Mouse (Mus musculus): ENCODE results near the gene Mark3.

Mark3 gene

DNA sequence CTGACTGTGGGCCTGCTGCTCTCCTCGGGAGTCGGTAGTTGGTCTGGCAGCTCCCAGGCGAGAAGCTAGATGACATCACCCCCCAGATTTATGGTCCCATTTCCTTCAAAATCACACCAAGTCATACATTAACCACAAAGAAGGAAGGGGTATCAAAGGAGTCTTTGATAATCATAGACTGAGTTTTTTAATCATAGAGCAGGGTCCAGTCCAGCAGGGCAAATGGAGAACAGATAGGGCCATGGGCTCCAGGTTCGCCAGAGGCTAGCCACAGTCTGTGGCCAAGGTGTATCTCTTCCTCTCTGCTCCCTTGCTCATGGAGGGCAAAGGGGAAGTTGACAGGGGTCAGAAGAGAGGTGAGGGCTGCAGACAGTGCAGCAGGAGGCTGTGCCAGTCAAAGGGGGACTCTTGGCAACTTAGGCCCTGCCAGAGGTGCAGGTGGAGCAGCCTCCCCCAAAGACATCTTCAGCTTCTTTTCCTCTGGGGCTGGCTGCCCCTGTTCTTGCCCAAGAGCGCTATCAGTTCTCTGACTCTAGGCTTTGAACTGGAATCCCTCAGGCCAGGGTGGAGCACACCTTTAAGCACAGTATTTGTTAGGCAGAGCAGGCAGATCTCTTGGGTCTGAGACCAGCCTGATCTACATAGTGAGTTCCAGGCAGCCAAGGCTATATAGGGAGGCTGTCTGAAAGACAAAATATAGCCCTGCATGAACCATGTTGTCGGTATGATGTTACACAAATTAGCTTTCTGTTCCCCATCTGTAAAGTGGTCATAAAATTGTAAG lies 101.7 kb downstream of the Mark3 start:
- DNase-seq (ENCODE audit: low spot score): no peak

DNA sequence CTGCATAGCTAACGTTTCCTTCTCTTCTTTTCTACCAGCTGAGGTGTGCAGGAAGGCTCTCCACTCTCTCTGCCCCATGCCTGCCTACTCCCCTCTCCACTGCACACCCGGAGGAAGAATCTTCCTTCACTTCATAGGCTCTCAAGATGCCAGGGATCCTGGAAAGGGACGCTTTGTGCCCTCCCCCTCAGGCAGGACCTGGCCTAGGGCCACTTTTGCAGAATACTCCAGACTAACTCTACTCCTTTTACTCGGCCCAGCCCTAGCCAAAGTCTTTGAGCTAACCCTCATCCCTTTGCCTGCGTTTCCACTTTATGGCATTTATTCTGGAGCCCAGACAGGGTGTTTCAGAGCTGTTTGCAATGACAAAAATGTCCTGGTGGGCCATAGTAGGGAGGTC lies 103.1 kb downstream of the Mark3 start:
- DNase-seq (ENCODE audit: low spot score): no peak

DNA sequence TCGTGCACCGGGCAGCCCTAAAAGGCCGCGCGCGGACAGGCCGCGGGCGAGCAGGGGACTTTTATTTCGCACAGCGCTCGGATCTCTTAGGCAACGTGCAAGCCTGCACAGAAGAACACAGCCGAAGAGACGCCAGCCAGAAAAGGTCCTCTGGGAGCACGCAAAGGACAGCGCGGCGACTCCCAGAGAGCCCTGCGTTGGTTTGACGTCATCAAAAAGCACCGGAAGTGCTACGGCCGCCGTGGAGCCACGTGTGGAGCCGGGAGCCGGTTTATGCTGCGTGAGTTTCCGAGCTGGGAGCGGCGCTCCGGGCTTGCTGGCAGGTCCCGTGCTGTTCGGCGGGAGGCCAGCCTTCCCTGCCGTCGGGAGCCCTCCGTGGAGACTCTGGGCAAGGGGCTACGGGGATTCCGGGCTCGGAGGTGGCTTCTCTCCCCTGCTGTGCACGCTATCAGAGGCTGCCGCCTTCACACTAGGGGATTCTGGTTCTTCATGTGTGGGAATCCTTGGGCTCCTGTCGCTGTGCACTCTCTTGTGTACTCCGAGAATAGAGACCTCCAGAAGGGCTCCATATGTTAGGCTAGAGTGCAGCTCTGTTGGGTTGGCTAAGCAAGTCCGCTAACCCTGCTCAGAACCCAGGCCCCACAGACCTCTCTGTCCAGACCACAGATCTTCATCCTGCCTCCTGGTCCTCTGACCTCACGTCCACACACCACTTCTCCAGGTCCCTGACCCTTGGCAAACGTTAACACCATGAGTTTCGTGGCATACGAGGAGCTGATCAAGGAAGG lies 103.8 kb downstream of the Mark3 start, which contains the start of gene Trmt61a:
Gene Trmt61a (plus strand): TSS at position 224 of the 788 bp plus-strand sequence.
- DNase-seq (ENCODE audit: low spot score): no peak

DNA sequence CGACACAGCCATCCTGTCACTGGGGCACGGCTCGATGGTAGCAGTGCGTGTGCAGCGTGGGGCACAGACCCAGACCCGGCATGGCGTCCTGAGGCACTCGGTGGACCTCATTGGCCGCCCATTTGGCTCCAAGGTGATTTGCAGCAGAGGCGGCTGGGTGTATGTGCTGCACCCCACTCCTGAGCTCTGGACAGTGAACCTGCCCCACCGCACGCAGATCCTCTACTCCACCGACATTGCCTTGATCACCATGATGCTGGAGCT lies 104.3 kb downstream of the Mark3 start:
- no peak for DNase-seq (ENCODE audit: low spot score)

DNA sequence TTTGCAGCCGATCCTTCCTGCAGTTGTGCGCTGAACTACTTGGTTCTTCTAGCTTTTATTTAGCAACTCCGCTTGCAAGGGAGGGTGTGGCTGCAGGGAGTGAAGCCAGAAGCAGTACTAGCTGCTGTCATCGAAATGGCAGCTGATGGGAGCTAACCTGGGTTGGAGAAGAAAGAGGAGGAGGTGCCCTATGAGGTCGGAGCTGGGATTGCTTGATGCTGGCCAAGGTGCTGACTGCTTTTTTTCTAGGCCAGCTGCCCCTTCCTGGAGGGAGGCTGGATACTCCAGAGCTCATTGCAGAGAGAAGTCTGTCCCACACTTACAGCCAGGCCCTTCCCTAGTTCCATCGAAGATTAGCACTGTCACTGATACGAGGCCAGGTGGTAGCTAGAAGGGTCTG lies 104.7 kb downstream of the Mark3 start:
- no peak for DNase-seq (ENCODE audit: low spot score)

DNA sequence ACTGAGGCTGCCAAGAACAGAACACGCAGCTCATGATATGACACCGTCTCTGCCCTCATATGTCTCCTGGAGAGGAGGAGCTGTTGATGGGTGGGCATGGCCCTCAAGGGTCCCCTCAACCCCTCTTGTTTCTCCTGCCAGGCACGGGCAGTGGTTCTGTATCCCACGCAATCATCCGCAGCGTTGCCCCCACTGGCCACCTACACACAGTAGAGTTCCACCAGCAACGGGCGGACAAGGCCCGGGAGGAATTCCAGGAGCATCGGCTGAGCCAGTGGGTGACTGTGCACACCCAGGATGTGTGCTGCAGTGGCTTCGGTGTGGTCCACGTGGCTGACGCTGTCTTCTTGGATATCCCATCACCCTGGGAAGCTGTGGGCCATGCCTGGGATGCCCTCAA lies 106.3 kb downstream of the Mark3 start:
- no peak for DNase-seq (ENCODE audit: low spot score)

DNA sequence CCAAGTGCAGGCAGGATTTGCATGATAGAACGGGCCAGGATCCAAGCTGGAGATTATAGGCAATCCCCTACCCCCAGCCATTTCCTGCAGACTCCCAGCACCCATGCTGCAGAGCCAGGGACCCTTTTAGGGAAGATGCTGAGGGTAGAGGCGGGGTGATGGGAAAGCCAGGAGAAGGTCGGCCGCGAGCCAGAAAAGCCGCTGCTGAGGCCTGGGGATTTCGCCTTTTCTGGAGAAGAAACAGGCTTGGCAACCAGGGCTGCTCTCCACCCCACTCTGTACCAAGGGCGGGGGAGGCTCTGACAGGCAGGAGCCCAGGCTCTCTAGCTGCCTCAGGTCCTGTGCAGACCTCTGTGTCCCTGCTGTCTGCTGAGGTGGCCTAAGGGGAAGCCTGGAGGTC lies 107.0 kb downstream of the Mark3 start:
- no peak for DNase-seq (ENCODE audit: low spot score)

DNA sequence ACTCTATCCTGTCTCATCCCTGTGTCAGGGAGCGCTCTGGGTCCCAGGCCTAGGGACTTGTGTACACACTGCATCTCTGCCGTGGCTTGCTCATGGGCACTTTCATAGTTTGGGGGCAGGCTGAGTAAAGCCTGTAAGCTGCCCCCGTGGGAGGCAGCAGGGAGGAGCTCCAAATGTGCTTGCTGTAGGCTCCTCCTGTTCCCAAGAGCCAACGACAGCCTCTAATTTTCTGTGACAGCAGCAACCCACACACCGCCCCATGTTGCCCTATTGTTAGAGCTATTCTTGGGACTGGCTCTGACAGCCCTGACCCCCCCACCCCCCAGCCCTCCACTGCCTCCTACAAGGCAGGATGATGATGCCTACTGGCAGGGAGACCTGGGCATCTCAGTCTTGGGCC lies 107.7 kb downstream of the Mark3 start:
- no peak for DNase-seq (ENCODE audit: low spot score)

DNA sequence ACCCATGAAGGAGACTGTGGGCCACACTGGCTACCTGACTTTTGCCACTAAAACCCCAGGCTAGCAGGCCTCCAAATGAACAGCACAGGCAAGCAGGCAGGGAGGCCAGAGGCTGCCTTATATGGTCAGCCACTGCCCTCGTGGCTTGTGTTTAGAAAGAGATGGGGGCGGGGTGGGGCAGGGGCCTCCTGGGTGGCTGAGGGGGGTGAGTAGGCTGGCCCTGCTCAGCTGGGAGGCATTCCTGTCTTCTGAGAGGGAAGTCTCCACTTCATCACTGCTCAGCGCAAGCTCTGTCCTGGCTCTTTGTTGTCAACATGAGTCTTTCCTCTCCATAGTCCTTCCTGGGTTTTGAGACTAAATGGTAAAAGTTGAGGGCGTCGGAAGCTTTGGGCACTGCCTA lies 108.5 kb downstream of the Mark3 start:
- no peak for DNase-seq (ENCODE audit: low spot score)

DNA sequence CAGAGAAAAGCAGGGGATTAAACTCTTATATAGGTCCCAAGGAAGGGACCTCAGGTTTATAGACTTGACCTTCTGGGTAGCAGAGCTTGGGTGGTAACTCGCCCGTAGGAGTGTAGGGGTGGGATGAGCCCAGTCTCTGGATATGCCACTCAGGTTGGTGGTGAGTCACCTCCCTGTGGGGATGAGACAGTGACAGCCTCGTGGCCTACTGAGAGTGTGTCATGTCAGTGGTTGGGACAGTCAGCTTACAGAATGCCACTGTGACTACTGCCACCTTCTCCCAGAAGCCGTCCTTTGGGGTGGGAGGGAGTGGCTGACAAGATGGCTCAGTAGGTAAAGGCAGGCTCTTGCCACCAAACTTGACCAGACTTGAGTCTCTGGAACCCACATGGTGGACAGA lies 112.1 kb downstream of the Mark3 start:
- no peak for DNase-seq (ENCODE audit: low spot score)

DNA sequence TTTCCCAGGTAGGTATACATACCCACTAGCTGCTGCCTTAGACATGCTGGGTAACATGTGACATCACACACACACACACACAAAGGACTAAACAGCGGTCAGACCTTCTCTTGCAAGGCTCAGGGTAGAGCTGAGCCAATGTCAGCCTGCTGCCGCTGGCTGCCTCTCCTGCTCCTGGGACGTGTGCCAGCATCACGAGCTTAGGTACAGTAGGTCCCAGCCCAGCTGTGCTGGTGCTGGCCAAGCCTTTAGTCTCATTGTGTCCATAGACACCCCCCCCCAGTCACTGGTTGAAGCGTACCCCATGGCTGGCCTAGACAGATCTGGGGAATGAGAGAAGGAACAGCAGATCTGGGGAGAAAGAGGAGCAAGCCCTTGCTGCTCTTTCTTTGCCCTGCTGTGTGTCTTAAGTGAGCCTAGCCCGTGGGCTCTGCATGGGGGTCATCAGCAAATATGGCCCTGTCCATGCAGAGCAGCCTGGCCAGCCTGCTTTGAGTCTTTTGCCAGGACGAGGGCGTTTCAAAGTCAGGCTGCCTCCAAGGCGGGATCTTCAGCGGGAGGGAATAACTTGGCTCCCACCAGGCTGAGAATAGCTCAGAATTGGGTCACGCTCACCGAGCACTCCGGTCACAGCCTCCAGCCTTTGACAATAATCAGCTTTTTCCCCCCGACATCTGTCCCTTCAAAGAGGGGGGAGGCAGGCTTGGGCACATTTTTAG lies 113.2 kb downstream of the Mark3 start:
- DNase-seq (ENCODE audit: low spot score): no peak

DNA sequence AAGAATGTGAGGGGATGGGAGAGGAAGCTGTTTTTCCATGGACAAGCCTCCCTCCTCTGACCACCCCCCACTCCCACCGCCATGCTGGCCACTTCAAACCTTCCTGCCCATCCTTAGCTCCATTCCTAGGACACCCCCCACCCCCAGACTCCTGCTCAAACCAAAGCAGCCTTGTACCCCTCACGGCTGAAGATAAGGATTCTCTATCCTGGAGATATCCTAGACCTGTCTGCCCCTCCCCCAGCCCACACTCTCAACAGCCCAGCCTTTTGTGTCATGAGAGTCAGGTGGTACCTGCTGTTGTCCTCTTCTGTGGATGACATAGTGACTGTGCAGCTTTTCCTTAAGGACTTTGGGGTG lies 113.7 kb downstream of the Mark3 start:
- DNase-seq (ENCODE audit: low spot score): no peak

DNA sequence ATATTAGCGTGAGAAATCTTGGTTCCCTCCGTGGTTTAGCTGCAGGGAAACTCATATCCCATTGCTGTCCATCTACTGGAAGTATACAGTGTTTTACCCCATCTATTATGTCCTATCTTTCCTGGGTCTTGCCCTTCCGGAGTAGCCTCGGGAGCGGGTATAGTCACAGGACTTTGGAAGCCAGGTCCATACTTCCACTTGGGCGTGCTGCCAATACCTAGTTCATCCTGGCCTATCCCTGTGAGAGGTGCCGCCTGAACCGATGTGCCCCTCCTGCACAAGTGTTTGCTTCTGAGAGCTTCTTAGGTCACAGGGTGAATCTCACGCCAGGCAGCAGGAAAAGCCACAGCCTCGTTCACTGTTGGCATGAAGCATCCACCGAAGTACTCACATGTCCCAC lies 115.1 kb downstream of the Mark3 start:
- DNase-seq (ENCODE audit: low spot score): no peak

DNA sequence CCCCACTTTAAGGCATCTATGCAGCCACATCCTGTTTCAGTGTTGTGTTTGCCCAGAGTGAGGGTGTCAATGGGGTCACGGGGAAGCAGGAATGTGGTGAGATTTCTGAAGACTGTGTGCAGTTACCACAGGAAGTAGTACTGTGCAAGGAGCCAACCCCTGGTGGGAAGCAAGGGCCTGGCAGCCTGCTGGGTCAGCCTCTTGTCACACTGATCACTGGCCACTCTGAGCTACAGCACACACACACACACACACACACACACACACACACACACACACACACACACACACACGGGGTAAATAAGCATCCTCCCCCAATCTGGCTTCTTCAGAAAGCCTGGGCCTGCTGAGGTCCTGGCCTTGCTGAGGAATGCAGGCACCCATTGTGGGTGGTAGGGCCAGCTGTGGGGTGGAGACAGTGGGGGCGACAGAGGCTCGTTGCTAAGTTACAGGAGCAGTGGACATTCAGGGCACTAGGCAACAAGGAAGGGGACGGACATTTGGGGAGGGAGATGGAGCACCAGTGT lies 117.1 kb downstream of the Mark3 start:
- no peak for DNase-seq (ENCODE audit: low spot score)

DNA sequence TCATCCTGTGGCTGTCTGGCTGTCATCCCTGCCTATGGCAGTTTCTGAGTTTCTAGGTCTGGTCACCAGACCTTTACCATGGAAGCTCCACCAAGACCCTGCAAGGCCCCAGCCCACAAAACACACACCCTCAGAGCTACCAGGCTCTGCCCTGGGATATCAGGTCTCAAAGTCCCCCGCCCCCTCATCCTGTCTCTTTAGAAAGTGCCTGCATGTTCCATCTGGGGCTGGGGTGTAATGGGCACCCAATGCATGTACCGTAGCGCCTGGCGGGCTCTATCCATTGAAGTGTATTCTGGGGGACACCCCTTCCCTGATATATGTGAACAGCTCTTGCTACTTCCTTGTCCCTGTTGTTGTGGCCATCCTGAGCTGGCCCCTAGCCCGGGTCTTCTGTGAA lies 118.6 kb downstream of the Mark3 start:
- DNase-seq (ENCODE audit: low spot score): no peak

DNA sequence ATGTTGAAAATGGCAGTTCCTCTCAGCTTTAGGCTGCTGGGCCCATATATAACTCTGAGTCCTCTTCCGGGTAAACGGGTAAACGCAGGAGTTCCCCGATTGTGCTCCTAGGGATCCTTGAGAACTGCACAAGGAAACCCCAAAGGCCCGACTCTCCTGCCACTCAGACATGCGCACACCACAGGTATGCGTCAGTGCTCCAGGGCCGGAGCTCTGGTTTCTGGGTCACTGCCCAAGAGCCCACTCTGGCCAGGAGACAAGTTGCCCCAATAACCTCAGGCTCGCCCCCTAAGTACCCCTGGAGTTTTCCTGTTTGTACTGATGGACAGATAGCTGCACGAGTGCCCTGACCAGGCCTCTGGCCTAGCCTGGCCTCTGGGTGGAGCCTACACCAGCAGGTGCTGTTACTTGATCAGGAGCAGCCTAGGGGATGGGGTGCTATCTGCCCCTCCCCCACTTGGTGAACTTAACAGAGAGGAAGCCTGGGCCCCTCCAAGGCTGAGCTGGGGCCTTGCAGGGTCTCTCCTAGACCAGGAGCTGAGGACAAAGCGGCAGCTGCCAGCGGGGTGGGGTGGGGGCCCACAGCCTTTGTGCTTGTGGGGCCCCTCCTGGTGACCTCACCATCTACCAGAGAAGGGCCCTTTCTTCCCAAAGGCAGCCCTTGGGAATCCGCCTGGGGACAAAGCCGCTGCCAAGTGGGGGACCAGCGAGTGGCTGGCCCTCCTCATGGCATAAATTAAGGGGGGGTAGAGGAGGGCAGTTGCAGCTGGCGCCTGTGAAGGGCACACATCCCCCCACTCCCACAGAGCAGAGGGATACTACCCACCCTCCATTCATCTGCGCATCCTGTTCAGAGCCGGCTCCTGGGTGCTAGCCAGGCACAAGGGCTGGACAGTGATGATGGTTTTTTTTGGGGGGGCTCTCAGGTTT lies 119.3 kb downstream of the Mark3 start:
- DNase-seq (ENCODE audit: low spot score): no peak

DNA sequence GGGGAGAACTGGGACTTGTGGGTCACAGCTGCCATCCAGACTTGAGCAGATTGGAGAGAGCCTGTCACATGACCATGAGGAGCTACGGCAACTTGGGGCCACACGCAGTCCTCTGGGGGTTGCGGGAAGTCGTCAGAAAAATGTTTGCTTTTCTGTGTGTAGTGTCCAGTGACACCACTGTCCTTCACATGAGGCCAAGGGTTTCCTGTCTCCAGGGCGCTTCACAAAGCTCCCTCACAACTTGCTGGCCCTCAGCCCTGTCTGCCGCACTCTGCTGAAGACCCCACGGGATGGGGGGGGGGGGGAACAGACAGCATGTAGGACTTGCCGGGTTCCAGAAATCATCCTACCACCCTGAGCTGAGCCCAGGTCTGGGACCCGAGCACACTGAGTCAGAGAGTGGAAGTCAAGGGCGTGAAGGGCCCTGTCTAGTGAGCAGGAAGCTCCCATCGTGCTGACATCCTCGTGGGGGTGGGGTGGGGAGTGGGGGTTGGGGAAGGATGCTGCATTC lies 120.0 kb downstream of the Mark3 start:
- no peak for DNase-seq (ENCODE audit: low spot score)

DNA sequence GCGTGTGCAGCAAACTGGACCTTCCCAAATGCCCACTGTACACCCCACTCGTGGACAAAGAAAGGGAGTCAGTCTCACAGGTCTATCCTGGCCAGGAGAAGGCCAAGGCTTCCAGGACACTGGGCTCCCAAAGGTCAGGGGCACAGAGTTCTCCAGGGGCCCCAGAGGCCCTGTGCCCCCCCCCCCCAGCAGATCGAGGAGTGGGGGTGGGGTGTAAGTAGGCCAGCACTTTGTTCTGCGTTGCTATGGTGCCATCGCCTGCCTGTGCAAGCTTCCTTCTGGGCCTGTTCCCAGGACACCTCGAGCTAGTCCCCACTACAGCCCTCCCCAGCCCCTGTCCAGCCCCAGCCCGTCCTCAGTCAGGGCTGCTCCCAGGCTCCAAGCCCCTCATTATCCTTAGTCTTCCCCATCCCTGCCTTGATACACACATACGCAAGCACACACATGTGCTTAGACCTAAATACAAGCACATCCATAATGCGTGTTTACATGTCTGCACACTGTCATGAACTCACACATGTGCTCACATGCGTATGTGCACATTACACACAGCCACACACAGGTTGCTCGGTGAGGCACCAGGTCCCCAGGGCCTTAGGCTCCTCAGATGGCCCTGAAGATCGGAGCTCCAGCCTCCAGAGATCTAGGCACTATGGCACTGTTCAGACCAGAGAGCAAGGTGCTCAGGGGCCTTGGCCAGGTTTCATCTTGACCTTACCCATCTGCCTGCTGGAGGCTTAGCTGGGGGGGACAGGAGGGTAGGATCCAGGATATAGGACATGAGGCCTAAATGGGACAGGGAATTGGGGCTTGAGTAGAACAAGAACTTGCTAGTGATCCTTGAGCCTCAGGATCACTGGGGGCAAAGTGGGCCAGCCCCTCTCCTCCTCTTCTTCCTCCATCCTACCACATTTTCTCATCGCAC lies 120.8 kb downstream of the Mark3 start:
- DNase-seq (ENCODE audit: low spot score): no peak

DNA sequence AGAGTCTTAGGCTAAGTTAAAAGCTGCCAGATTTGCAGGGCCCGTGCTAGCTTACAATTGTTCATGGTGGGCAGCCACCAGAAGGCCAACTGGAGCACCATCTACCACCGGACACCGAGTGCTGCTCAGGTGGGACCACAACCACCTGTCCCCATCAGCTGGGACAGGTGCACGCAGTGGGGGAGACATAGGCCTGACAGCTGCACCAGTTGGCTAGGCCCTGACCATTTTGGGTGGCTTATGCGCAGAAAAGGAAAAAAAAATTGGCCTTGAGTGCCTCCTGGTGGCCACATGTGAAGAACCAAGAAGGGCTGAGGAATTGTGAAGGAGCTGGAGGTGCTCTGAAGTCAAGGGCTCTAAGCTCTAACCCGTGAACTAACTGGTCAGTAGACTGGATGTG lies 121.9 kb downstream of the Mark3 start:
- DNase-seq (ENCODE audit: low spot score): no peak

DNA sequence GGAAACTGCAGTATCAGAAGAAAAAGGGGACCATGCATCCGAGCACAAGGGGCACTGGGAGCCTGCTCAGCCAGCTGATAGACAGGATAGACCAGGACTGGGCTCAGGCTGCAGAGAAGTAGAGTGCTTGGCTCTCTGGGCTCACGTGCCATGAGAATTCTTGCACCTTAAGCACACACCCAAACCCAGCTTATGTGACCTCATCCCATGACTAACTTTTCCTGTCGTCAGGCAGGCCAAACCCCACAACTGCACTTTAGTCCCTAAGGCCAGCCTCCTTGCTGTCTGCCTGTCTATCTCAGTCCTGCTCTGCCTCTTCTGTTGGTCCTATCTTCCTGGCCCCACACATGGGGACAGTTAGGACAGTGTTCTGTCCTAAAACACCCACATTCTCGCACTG lies 123.4 kb downstream of the Mark3 start:
- no peak for DNase-seq (ENCODE audit: low spot score)
